Mouse (Mus musculus): Measurements from ENCODE around the gene Ggact.

DNA sequence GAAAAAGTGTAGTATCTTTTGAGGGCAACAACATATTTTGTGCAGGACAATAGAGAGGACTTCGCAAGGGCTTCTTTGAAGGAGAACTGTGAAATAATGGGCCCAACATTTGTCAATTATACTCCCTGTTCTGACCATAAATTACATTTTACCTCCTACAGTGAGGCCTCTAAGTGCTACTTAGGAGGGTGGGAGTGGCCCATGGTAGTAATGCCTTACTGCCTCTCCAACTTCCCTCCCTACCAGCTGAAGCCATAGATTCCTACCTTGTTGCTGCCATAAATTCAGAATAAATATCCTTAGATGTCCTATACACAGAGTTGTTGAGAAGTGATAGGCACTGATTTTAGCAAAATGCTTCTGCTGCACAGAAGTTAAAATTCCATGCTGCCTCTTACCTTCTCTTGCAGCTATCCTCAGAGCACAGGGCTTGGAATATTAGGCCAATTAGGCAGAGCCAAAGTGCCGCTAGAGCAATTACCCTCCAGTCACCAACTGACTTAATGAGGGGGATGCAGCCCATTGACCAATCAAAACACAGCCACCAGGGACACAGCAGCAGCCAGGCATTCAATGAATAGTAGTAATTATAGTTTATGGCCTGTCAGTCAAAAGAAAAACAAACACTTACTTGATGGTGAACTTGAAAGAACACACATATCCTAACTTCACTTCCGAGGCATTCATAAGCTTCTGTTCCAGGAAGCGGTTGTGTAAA, 29.4 kb upstream of the Ggact start:
- TF ChIP-seq CTCF (IDR thresholded peaks at IDR 0.05; ENCODE audit: insufficient read depth, low read length) (no peak), POLR2A (IDR thresholded peaks at IDR 0.05; ENCODE audit: borderline replicate concordance, extremely low read depth, low read depth, low read length) (no peak)

Measured in lung, adult 2 months (tissue).